8 mouse cellular contexts compared by ENCODE assay signal in genomic region chr2:62646671-62647289, GRCm38 (mm10). TPM values are rescaled to one million over a fixed set of nuclear protein-coding genes. Genes with fewer than 3 reads are reported as not detected.
DNase-seq lines count a peak whose midpoint lies in the region; ATAC-seq and TF ChIP-seq lines count a peak whose summit lies in the region.

No protein-coding gene starts in this region.

- H3K9me3 ChIP-seq in kidney, embryonic 16.5 days (ENCODE audit: low read length), result no peaks in the 10 kb centered on the region
- no peaks in the 10 kb centered on the region for H3K9me3 ChIP-seq in forebrain, embryonic 13.5 days (replicated peaks)
- no peaks in the 10 kb centered on the region for H3K9me3 ChIP-seq in intestine, postnatal 0 days (ENCODE audit: control insufficient read depth)
- no peaks in the 10 kb centered on the region for H3K9me3 ChIP-seq in midbrain, postnatal 0 days (ENCODE audit: low read length)

- 0 out of 2 replicates have a peak, but pooled peaks cover 5% of the 10 kb centered on the region for H3K4me1 ChIP-seq in kidney, embryonic 16.5 days (ENCODE audit: insufficient read depth, low read length)
- peaks cover 15% of the 10 kb centered on the region for H3K4me1 ChIP-seq in forebrain, embryonic 13.5 days
- H3K4me1 ChIP-seq in intestine, postnatal 0 days (replicated peaks; ENCODE audit: control insufficient read depth, insufficient read depth, low read length), result 0 out of 2 replicates have a peak, but pooled peaks cover 7% of the 10 kb centered on the region
- peaks cover 3% of the 10 kb centered on the region; the same call in 1 of the 2 replicates for H3K4me1 ChIP-seq in midbrain, postnatal 0 days (ENCODE audit: insufficient read depth, low read length)

- ATAC-seq in kidney, embryonic 16.5 days (ENCODE audit: low FRiP score, low TSS enrichment), result peak; percentile 64
- ATAC-seq in forebrain, embryonic 13.5 days, result peak; percentile 30; the same call in 1 of the 2 replicates
- no peak for ATAC-seq in intestine, postnatal 0 days
- no peak; the same call in 1 of the 2 replicates for ATAC-seq in midbrain, postnatal 0 days (ENCODE audit: low FRiP score)

- H3K27me3 ChIP-seq in kidney, embryonic 16.5 days (ENCODE audit: insufficient read depth, low read length), result no peaks in the 10 kb centered on the region
- peaks cover 6% of the 10 kb centered on the region; the same call in 1 of the 2 replicates for H3K27me3 ChIP-seq in forebrain, embryonic 13.5 days
- no peaks in the 10 kb centered on the region for H3K27me3 ChIP-seq in intestine, postnatal 0 days (replicated peaks; ENCODE audit: control insufficient read depth, insufficient read depth, low read length)
- H3K27me3 ChIP-seq in midbrain, postnatal 0 days (ENCODE audit: insufficient read depth, low read length), result no peaks in the 10 kb centered on the region

- 20% methylated on average over 6 of the region's 6 CpGs for WGBS in kidney, embryonic 16.5 days
- WGBS in forebrain, embryonic 13.5 days, result 5% methylated on average over 6 of the region's 6 CpGs
- 32% methylated on average over 6 of the region's 6 CpGs for WGBS in intestine, postnatal 0 days
- WGBS in midbrain, postnatal 0 days, result 17% methylated on average over 6 of the region's 6 CpGs

- peak overlapping the region; percentile 71 for H3K27ac ChIP-seq in kidney, embryonic 16.5 days (ENCODE audit: low read length)
- H3K27ac ChIP-seq in forebrain, embryonic 13.5 days, result no peak overlapping the region
- H3K27ac ChIP-seq in intestine, postnatal 0 days (ENCODE audit: low read depth, low read length), result peak overlapping the region; percentile 89; the same call in 1 of the 2 replicates
- H3K27ac ChIP-seq in midbrain, postnatal 0 days (ENCODE audit: low read depth, low read length), result no peak overlapping the region

- H3K4me3 ChIP-seq in kidney, embryonic 16.5 days (ENCODE audit: low read length), result peak overlapping the region; percentile 66
- H3K4me3 ChIP-seq in forebrain, embryonic 13.5 days, result peak overlapping the region; percentile 49
- peak overlapping the region; percentile 70 for H3K4me3 ChIP-seq in intestine, postnatal 0 days (ENCODE audit: low read depth, low read length)
- H3K4me3 ChIP-seq in midbrain, postnatal 0 days (ENCODE audit: low read depth, low read length), result peak overlapping the region; percentile 49

- TF ChIP-seq CTCF in intestine, postnatal 0 days (IDR thresholded peaks at IDR 0.05; ENCODE audit: low read depth), result no peak
- no peak for TF ChIP-seq CTCF in midbrain, postnatal 0 days (IDR thresholded peaks at IDR 0.05)

- peak overlapping the region; percentile 64; the same call in 1 of the 2 replicates for H3K9ac ChIP-seq in kidney, embryonic 16.5 days (replicated peaks; ENCODE audit: low read length)
- no peak overlapping the region for H3K9ac ChIP-seq in forebrain, embryonic 13.5 days
- H3K9ac ChIP-seq in intestine, postnatal 0 days (ENCODE audit: low read depth, low read length), result no peak overlapping the region
- H3K9ac ChIP-seq in midbrain, postnatal 0 days (replicated peaks; ENCODE audit: low read length, poor library complexity, severe bottlenecking), result 0 out of 2 replicates have a peak overlapping the region, but pooled peaks have one; percentile 8

- H3K4me2 ChIP-seq in kidney, embryonic 16.5 days (replicated peaks; ENCODE audit: low read depth, low read length), result peak overlapping the region; percentile 56
- peak overlapping the region; percentile 77 for H3K4me2 ChIP-seq in forebrain, embryonic 13.5 days
- peak overlapping the region; percentile 73 for H3K4me2 ChIP-seq in intestine, postnatal 0 days (replicated peaks; ENCODE audit: low read depth)
- peak overlapping the region; percentile 88 for H3K4me2 ChIP-seq in midbrain, postnatal 0 days (ENCODE audit: low read depth, low read length, poor library complexity, severe bottlenecking)

- no peak for DNase-seq in kidney, adult 8-10 months
- DNase-seq in midbrain, postnatal 0 days (ENCODE audit: low spot score), result peak; percentile 33
- DNase-seq in B cell, adult 2 months, result no peak
- no peak for DNase-seq in T-cell, adult 2 months (ENCODE audit: low spot score)
- DNase-seq in thymus, postnatal 25 days, result no peak

- no peaks in the 10 kb centered on the region for H3K36me3 ChIP-seq in kidney, embryonic 16.5 days (ENCODE audit: insufficient read depth, low read length)
- H3K36me3 ChIP-seq in forebrain, embryonic 13.5 days (ENCODE audit: poor library complexity, severe bottlenecking), result no peaks in the 10 kb centered on the region
- no peaks in the 10 kb centered on the region for H3K36me3 ChIP-seq in intestine, postnatal 0 days (ENCODE audit: control insufficient read depth, insufficient read depth)
- no peaks in the 10 kb centered on the region for H3K36me3 ChIP-seq in midbrain, postnatal 0 days (ENCODE audit: insufficient read depth, low read length)

RNA-seq across cellular contexts. Expression of gene Ifih1, which starts 0.7 kb away (rescaled TPM):
- 2.4 and 3.6 TPM in 2 replicates for polyA plus RNA-seq in kidney, embryonic 16.5 days (2015; fragmentation: Nextera tagmentation; extraction: Ambion mirVana)
- polyA plus RNA-seq in forebrain, embryonic 13.5 days (2015; fragmentation: Nextera tagmentation; extraction: Ambion mirVana), result 1.1 and 1.4 TPM in 2 replicates
- polyA plus RNA-seq in intestine, postnatal 0 days (2015; fragmentation: Nextera tagmentation; extraction: Ambion mirVana), result 14.1 and 14.5 TPM in 2 replicates
- 1.2 and 2.7 TPM in 2 replicates for total RNA-seq in midbrain, postnatal 0 days (2014; rRNA removed)
- polyA plus RNA-seq in midbrain, postnatal 0 days (2015; fragmentation: Nextera tagmentation; extraction: Ambion mirVana), result 1.3 and 1.9 TPM in 2 replicates

RNA-seq across cellular contexts. Expression of gene Gca, which starts 17.3 kb away (rescaled TPM):
- 18.8 and 19.5 TPM in 2 replicates for polyA plus RNA-seq in kidney, embryonic 16.5 days (2015; fragmentation: Nextera tagmentation; extraction: Ambion mirVana)
- 10.4 and 12.4 TPM in 2 replicates for polyA plus RNA-seq in forebrain, embryonic 13.5 days (2015; fragmentation: Nextera tagmentation; extraction: Ambion mirVana)
- polyA plus RNA-seq in intestine, postnatal 0 days (2015; fragmentation: Nextera tagmentation; extraction: Ambion mirVana), result 3.9 and 5.0 TPM in 2 replicates
- total RNA-seq in midbrain, postnatal 0 days (2014; rRNA removed), result 1.2 and 1.6 TPM in 2 replicates
- polyA plus RNA-seq in midbrain, postnatal 0 days (2015; fragmentation: Nextera tagmentation; extraction: Ambion mirVana), result 3.1 and 3.6 TPM in 2 replicates

Comparison
In these comparisons a context has a peak if more than half of its experiments do, and no peak if none do; other contexts are left out.
1. ATAC-seq: peak in kidney, embryonic 16.5 days (single experiment) and forebrain, embryonic 13.5 days (single experiment); none in intestine, postnatal 0 days (single experiment) and midbrain, postnatal 0 days (single experiment).
2. H3K27ac ChIP-seq: peak in kidney, embryonic 16.5 days (single experiment) and intestine, postnatal 0 days (single experiment); none in forebrain, embryonic 13.5 days (single experiment) and midbrain, postnatal 0 days (single experiment).
3. H3K9ac ChIP-seq: peak in kidney, embryonic 16.5 days (single experiment) and midbrain, postnatal 0 days (single experiment); none in forebrain, embryonic 13.5 days (single experiment) and intestine, postnatal 0 days (single experiment).
4. Peak in every context shown above with its lines, with median percentiles within 50 percentile points of each other: H3K4me2 ChIP-seq and H3K4me3 ChIP-seq.